ENCODE assay signal across 18 mouse cellular contexts in genomic region chr3:52241062-52241461, GRCm38 (mm10). TPM values are rescaled to one million over a fixed set of nuclear protein-coding genes. Genes with fewer than 3 reads are reported as not detected.
A peak's percentile ranks its signal among the peaks of the same experiment; 100 is the strongest.
DNase-seq lines count a peak whose midpoint lies in the region; ATAC-seq and TF ChIP-seq lines count a peak whose summit lies in the region.
"Had no signal": no experiment of that assay in that cellular context is flagged by ENCODE, and none has a peak within 500 bp of the region (broad histone marks: within the 10 kb centered on the region; RNA-seq: fewer than 3 reads in every experiment).

No protein-coding gene starts in this region.

- no peaks in the 10 kb centered on the region for H3K27me3 ChIP-seq in liver, embryonic 11.5 days (replicated peaks; ENCODE audit: control insufficient read depth, insufficient read depth, low read length)
- peaks cover 8% of the 10 kb centered on the region; the same call in 1 of the 2 replicates for H3K27me3 ChIP-seq in liver, embryonic 15.5 days
- no peaks in the 10 kb centered on the region for H3K27me3 ChIP-seq in lung, postnatal 0 days (replicated peaks; ENCODE audit: insufficient read depth, low read length)
- H3K27me3 ChIP-seq: embryonic facial prominence, embryonic 13.5 days; forebrain, embryonic 12.5 days; hindbrain, embryonic 15.5 days had no signal

- H3K4me3 ChIP-seq in liver, embryonic 11.5 days (ENCODE audit: low read depth, low read length) = no peak overlapping the region
- H3K4me3 ChIP-seq in liver, embryonic 15.5 days (replicated peaks) = no peak overlapping the region
- no peak overlapping the region for H3K4me3 ChIP-seq in lung, postnatal 0 days (ENCODE audit: low read depth, low read length)
- H3K4me3 ChIP-seq: embryonic facial prominence, embryonic 13.5 days; forebrain, embryonic 12.5 days; heart, embryonic 13.5 days; hindbrain, embryonic 15.5 days had no signal

- 47% methylated on average over 5 of the region's 5 CpGs for WGBS in liver, embryonic 11.5 days
- 19% methylated on average over 5 of the region's 5 CpGs for WGBS in liver, embryonic 15.5 days (ENCODE audit: insufficient replicate concordance)
- WGBS in lung, postnatal 0 days = 72% methylated on average over 5 of the region's 5 CpGs

- no peak for DNase-seq in liver, embryonic 11.5 days (ENCODE audit: low spot score)
- no peak for DNase-seq in lung, postnatal 0 days (ENCODE audit: low spot score)
- no peak for DNase-seq in retina, postnatal 1 day
- no peak for DNase-seq in lung, postnatal 10 days
- DNase-seq: adrenal gland, postnatal 10 days; cerebellum, adult 11 months; cerebellum, adult 9-10 months; cerebellum, postnatal 25 days; gastrocnemius, postnatal 14 days; heart, postnatal 36 days had no signal

- no peaks in the 10 kb centered on the region for H3K9me3 ChIP-seq in liver, embryonic 11.5 days (ENCODE audit: control insufficient read depth, low read length)
- no peaks in the 10 kb centered on the region for H3K9me3 ChIP-seq in liver, embryonic 15.5 days (replicated peaks)
- H3K9me3 ChIP-seq in lung, postnatal 0 days (ENCODE audit: low read length) = no peaks in the 10 kb centered on the region
- H3K9me3 ChIP-seq: embryonic facial prominence, embryonic 13.5 days; forebrain, embryonic 12.5 days; heart, embryonic 13.5 days; hindbrain, embryonic 15.5 days had no signal

- H3K36me3 ChIP-seq in liver, embryonic 11.5 days (ENCODE audit: control insufficient read depth, insufficient read depth, low read length) = no peaks in the 10 kb centered on the region
- no peaks in the 10 kb centered on the region for H3K36me3 ChIP-seq in liver, embryonic 15.5 days (replicated peaks)
- H3K36me3 ChIP-seq in lung, postnatal 0 days (ENCODE audit: insufficient read depth, low read length) = no peaks in the 10 kb centered on the region
- H3K36me3 ChIP-seq: embryonic facial prominence, embryonic 13.5 days; forebrain, embryonic 12.5 days; heart, embryonic 13.5 days; hindbrain, embryonic 15.5 days had no signal

- H3K27ac ChIP-seq in liver, embryonic 11.5 days (ENCODE audit: low read depth, low read length) = no peak overlapping the region
- no peak overlapping the region for H3K27ac ChIP-seq in liver, embryonic 15.5 days (replicated peaks)
- H3K27ac ChIP-seq in lung, postnatal 0 days (ENCODE audit: low read length) = no peak overlapping the region
- H3K27ac ChIP-seq: embryonic facial prominence, embryonic 13.5 days; forebrain, embryonic 12.5 days; heart, embryonic 13.5 days; hindbrain, embryonic 15.5 days had no signal

- ATAC-seq in common myeloid progenitor, adult 5-6 weeks (replicated peaks; ENCODE audit: low read depth, poor library complexity, severe bottlenecking) = peak; percentile 37; the same call in 1 of the 2 replicates
- ATAC-seq in liver, embryonic 11.5 days (replicated peaks; ENCODE audit: low FRiP score) = peak; percentile 39; the same call in 1 of the 2 replicates
- peak; percentile 31; the same call in 1 of the 2 replicates for ATAC-seq in liver, embryonic 15.5 days (ENCODE audit: insufficient read depth)
- peak; percentile 89 for ATAC-seq in megakaryocyte-erythroid progenitor cell, adult 5-6 weeks (replicated peaks; ENCODE audit: low FRiP score, low TSS enrichment, poor library complexity, severe bottlenecking)
- no peak for ATAC-seq in lung, postnatal 0 days
- ATAC-seq: forebrain, embryonic 16.5 days had no signal

- TF ChIP-seq EP300 in lung, postnatal 0 days (IDR thresholded peaks at IDR 0.05) = no peak

- H3K9ac ChIP-seq in liver, embryonic 11.5 days (ENCODE audit: low read depth, low read length) = no peak overlapping the region
- H3K9ac ChIP-seq in liver, embryonic 15.5 days = no peak overlapping the region
- H3K9ac ChIP-seq in lung, postnatal 0 days (replicated peaks; ENCODE audit: low read depth) = no peak overlapping the region
- H3K9ac ChIP-seq: embryonic facial prominence, embryonic 13.5 days; forebrain, embryonic 12.5 days; heart, embryonic 13.5 days; hindbrain, embryonic 15.5 days had no signal

- H3K4me1 ChIP-seq in liver, embryonic 11.5 days (replicated peaks; ENCODE audit: control insufficient read depth, insufficient read depth, low read length) = no peaks in the 10 kb centered on the region
- H3K4me1 ChIP-seq in liver, embryonic 15.5 days (replicated peaks) = no peaks in the 10 kb centered on the region
- H3K4me1 ChIP-seq in lung, postnatal 0 days (ENCODE audit: insufficient read depth, low read depth, low read length) = no peaks in the 10 kb centered on the region
- H3K4me1 ChIP-seq: embryonic facial prominence, embryonic 13.5 days; forebrain, embryonic 12.5 days; hindbrain, embryonic 15.5 days had no signal

- no peak overlapping the region for H3K4me2 ChIP-seq in liver, embryonic 11.5 days
- H3K4me2 ChIP-seq in liver, embryonic 15.5 days = no peak overlapping the region
- H3K4me2 ChIP-seq in lung, postnatal 0 days (replicated peaks; ENCODE audit: low read depth, low read length) = no peak overlapping the region
- H3K4me2 ChIP-seq: embryonic facial prominence, embryonic 13.5 days; forebrain, embryonic 12.5 days; heart, embryonic 13.5 days; hindbrain, embryonic 15.5 days had no signal

- no peak for TF ChIP-seq CTCF in lung, postnatal 0 days (IDR thresholded peaks at IDR 0.05)

RNA-seq across cellular contexts. Expression of gene Foxo1, which starts 27.1 kb away (rescaled TPM):
- 1.3 and 1.6 TPM in 2 replicates for total RNA-seq in common myeloid progenitor, adult 5-6 weeks (2017)
- 3.6 TPM in 2 replicates for polyA plus RNA-seq in liver, embryonic 11.5 days (2014; fragmentation: Nextera tagmentation; extraction: Ambion mirVana)
- polyA plus RNA-seq in liver, embryonic 15.5 days (2015; fragmentation: Nextera tagmentation; extraction: Ambion mirVana) = 1.7 and 2.3 TPM in 2 replicates
- 5.9 and 7.4 TPM in 2 replicates for total RNA-seq in megakaryocyte-erythroid progenitor cell, adult 5-6 weeks (2014; fragmentation: Nextera tagmentation)
- 1.6 and 2.3 TPM in 2 replicates for total RNA-seq in megakaryocyte-erythroid progenitor cell, adult 5-6 weeks (2017)
- polyA plus RNA-seq in lung, postnatal 0 days (2015; fragmentation: Nextera tagmentation; extraction: Ambion mirVana) = 6.8 and 7.6 TPM in 2 replicates
